ENCODE assay signal across 11 mouse cellular contexts in the genomic region with DNA sequence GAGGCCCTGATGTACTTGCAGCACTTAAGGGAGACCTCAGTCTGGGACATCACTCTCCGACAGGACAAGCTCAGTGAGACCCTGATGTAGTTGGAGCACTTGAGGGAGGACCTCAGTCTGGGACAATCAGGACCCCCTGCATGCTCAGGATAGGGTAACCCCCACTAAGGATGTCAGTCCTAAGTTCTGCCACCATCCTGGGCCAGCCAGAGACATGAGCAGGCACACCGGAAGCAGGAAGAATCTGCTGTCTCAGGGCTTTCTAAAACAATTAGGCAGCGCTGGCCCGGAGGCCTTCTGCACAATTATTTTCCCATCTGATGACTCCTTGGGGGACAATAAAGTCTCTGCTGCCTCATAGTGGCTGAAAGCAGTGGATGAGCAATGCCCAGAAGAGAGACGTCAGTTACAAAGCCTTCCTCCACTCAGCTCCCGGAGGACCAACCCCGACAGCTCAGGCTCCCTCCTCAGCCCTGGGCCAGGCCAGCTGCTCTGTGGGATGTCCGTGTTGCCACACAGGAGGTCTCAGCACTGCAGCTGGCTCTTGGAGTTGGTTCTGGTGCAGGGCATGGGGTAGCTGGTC. TPM values are rescaled to one million over a fixed set of nuclear protein-coding genes. Genes with fewer than 3 reads are reported as not detected.
A peak's percentile ranks its signal among the peaks of the same experiment; 100 is the strongest.
DNase-seq lines count a peak whose midpoint lies in the region; ATAC-seq and TF ChIP-seq lines count a peak whose summit lies in the region.
"Had no signal": no experiment of that assay in that cellular context is flagged by ENCODE, and none has a peak within 500 bp of the region (broad histone marks: within the 10 kb centered on the region; RNA-seq: fewer than 3 reads in every experiment).

No protein-coding gene starts in this region.

- peak overlapping the region; percentile 53; the same call in 1 of the 2 replicates for H3K9ac ChIP-seq in hindbrain, embryonic 13.5 days
- no peak overlapping the region for H3K9ac ChIP-seq in neural tube, embryonic 13.5 days
- H3K9ac ChIP-seq: limb, embryonic 15.5 days had no signal

- no peak overlapping the region for H3K4me2 ChIP-seq in hindbrain, embryonic 13.5 days
- H3K4me2 ChIP-seq in neural tube, embryonic 13.5 days = no peak overlapping the region
- H3K4me2 ChIP-seq: limb, embryonic 15.5 days had no signal

- no peak overlapping the region for H3K4me3 ChIP-seq in left cerebral cortex, adult 2 months
- no peak overlapping the region for H3K4me3 ChIP-seq in hindbrain, embryonic 13.5 days
- no peak overlapping the region for H3K4me3 ChIP-seq in neural tube, embryonic 13.5 days
- H3K4me3 ChIP-seq: limb, embryonic 15.5 days had no signal

- H3K27me3 ChIP-seq in hindbrain, embryonic 13.5 days = peaks cover 14% of the 10 kb centered on the region; the same call in 1 of the 2 replicates
- H3K27me3 ChIP-seq in neural tube, embryonic 13.5 days = no peaks in the 10 kb centered on the region
- H3K27me3 ChIP-seq: limb, embryonic 15.5 days had no signal

- TF ChIP-seq CTCF in left cerebral cortex, adult 2 months (IDR thresholded peaks at IDR 0.05) = peak; percentile 21

- peak; percentile 67 for ATAC-seq in hindbrain, embryonic 13.5 days (ENCODE audit: low FRiP score)
- ATAC-seq in neural tube, embryonic 13.5 days (ENCODE audit: low read depth) = peak; percentile 80

- H3K36me3 ChIP-seq in hindbrain, embryonic 13.5 days = no peaks in the 10 kb centered on the region
- no peaks in the 10 kb centered on the region for H3K36me3 ChIP-seq in neural tube, embryonic 13.5 days
- H3K36me3 ChIP-seq: limb, embryonic 15.5 days had no signal

- peak; percentile 40 to 51 for DNase-seq in cerebellum, postnatal 10 days
- DNase-seq in cerebellum, adult 11 months = no peak
- no peak for DNase-seq in left cerebral cortex, adult 2 months (ENCODE audit: extremely low spot score in 1 of 2, low spot score in 2 of 2)
- no peak for DNase-seq in left cerebral cortex, postnatal 14 days (ENCODE audit: low spot score in 2 of 2)
- DNase-seq in left cerebral cortex, adult 8-10 months (ENCODE audit: low spot score in 2 of 2) = no peak
- DNase-seq in left cerebral cortex, postnatal 36 days (ENCODE audit: low spot score in 2 of 2) = no peak

- no peak overlapping the region for H3K27ac ChIP-seq in left cerebral cortex, adult 2 months
- H3K27ac ChIP-seq in hindbrain, embryonic 13.5 days = peak overlapping the region; percentile 55; the same call in 1 of the 2 replicates
- peak overlapping the region; percentile 74 for H3K27ac ChIP-seq in neural tube, embryonic 13.5 days (replicated peaks)
- H3K27ac ChIP-seq: limb, embryonic 15.5 days had no signal

- WGBS in hindbrain, embryonic 13.5 days = 15% methylated on average over 8 of the region's 8 CpGs
- WGBS in neural tube, embryonic 13.5 days = 11% methylated on average over 8 of the region's 8 CpGs

- peaks cover 21% of the 10 kb centered on the region for H3K4me1 ChIP-seq in hindbrain, embryonic 13.5 days (replicated peaks)
- peaks cover 32% of the 10 kb centered on the region for H3K4me1 ChIP-seq in neural tube, embryonic 13.5 days (replicated peaks)

- intact Hi-C loops in left cerebral cortex, adult 2 months (cut with DNase I) = no loop called here
- intact Hi-C loops in left cerebral cortex, postnatal 14 days (cut with DNase I) = no loop called here
- intact Hi-C loops in left cerebral cortex, postnatal 36 days (cut with DNase I) = no loop called here

- H3K9me3 ChIP-seq in hindbrain, embryonic 13.5 days = no peaks in the 10 kb centered on the region
- no peaks in the 10 kb centered on the region for H3K9me3 ChIP-seq in neural tube, embryonic 13.5 days
- H3K9me3 ChIP-seq: limb, embryonic 15.5 days had no signal

RNA-seq across cellular contexts. Expression of a gene that starts 32.7 kb away (rescaled TPM):
- total RNA-seq in left cerebral cortex, adult 2 months (2021) = 10 to 100 TPM; 45.1 to 45.5 TPM
- total RNA-seq in left cerebral cortex, postnatal 14 days (2021) = 10 to 100 TPM; 31.8 to 33.4 TPM
- polyA plus RNA-seq in hindbrain, embryonic 13.5 days (2015; fragmentation: Nextera tagmentation; extraction: Ambion mirVana) = 37.4 and 38.1 TPM in 2 replicates
- polyA plus RNA-seq in neural tube, embryonic 13.5 days (2015; fragmentation: Nextera tagmentation; extraction: Ambion mirVana) = 36.6 and 36.8 TPM in 2 replicates
- 10 to 100 TPM; 35.5 to 44.7 (median 38.6) TPM for total RNA-seq in left cerebral cortex, adult 8-10 months (2022)
- total RNA-seq in left cerebral cortex, postnatal 36 days (2021) = 10 to 100 TPM; 35.2 to 46.6 TPM

RNA-seq across cellular contexts. Expression of a gene that starts 35.9 kb away (rescaled TPM):
- 10 to 100 TPM; 22.3 to 25.3 TPM for total RNA-seq in left cerebral cortex, adult 2 months (2021)
- total RNA-seq in left cerebral cortex, postnatal 14 days (2021) = 10 to 100 TPM; 32.6 to 48.7 TPM
- 154 and 185 TPM in 2 replicates for polyA plus RNA-seq in hindbrain, embryonic 13.5 days (2015; fragmentation: Nextera tagmentation; extraction: Ambion mirVana)
- polyA plus RNA-seq in neural tube, embryonic 13.5 days (2015; fragmentation: Nextera tagmentation; extraction: Ambion mirVana) = 119 and 125 TPM in 2 replicates
- 10 to 100 TPM; 31.5 to 42.6 (median 41.9) TPM for total RNA-seq in left cerebral cortex, adult 8-10 months (2022)
- total RNA-seq in left cerebral cortex, postnatal 36 days (2021) = 10 to 100 TPM; 36.5 to 38.6 TPM
- total RNA-seq: heart, postnatal 14 days had no signal
- polyA plus RNA-seq: C2C12 had no signal

RNA-seq across cellular contexts. Expression of a gene that starts 59.9 kb away (rescaled TPM):
- total RNA-seq in left cerebral cortex, adult 2 months (2021) = 10 to 100 TPM; 83.4 to 90.2 TPM
- total RNA-seq in left cerebral cortex, postnatal 14 days (2021) = 10 to 100 TPM; 50.2 to 50.5 TPM
- 8.4 and 11.1 TPM in 2 replicates for polyA plus RNA-seq in hindbrain, embryonic 13.5 days (2015; fragmentation: Nextera tagmentation; extraction: Ambion mirVana)
- 6.1 and 6.2 TPM in 2 replicates for polyA plus RNA-seq in neural tube, embryonic 13.5 days (2015; fragmentation: Nextera tagmentation; extraction: Ambion mirVana)
- total RNA-seq in left cerebral cortex, adult 8-10 months (2022) = 10 to 100 TPM; 56.8 to 64.3 (median 60.9) TPM
- total RNA-seq in left cerebral cortex, postnatal 36 days (2021) = 10 to 100 TPM; 63.2 to 92.6 TPM

Comparison
In these comparisons a context has a peak if more than half of its experiments do, and no peak if none do; other contexts are left out.
1. DNase-seq: peak in cerebellum, postnatal 10 days (2 of 2); none in cerebellum, adult 11 months (single experiment), left cerebral cortex, adult 2 months (0 of 2), left cerebral cortex, postnatal 14 days (0 of 2), left cerebral cortex, adult 8-10 months (0 of 2) and left cerebral cortex, postnatal 36 days (0 of 2).